Mouse (Mus musculus): ENCODE results near the gene Sowaha. TPM values are rescaled to one million over a fixed set of nuclear protein-coding genes. Genes with fewer than 3 reads are reported as not detected.

The Sowaha gene
- total RNA-seq, 1 experiment: 0.13 TPM

GRCm38 (mm10) chr11:53486822-53487594, 6.9 kb upstream of the Sowaha start:
- TF ChIP-seq ZNF384 (IDR thresholded peaks at IDR 0.05; ENCODE audit: low read depth, low read length) (no peak), MAFK (IDR thresholded peaks at IDR 0.05; ENCODE audit: insufficient read depth, low read depth, low read length) (no peak), HCFC1 (IDR thresholded peaks at IDR 0.05; ENCODE audit: borderline replicate concordance, insufficient read depth, low read length) (no peak), CHD2 (IDR thresholded peaks at IDR 0.05; ENCODE audit: low read depth, low read length) (no peak), ZC3H11A (IDR thresholded peaks at IDR 0.05; ENCODE audit: borderline replicate concordance, low read depth, low read length) (no peak)
- Histone ChIP-seq H3K4me1 (ENCODE audit: control insufficient read depth in 2 of 2, insufficient read depth in 2 of 2, low read length in 2 of 2, poor library complexity in 1 of 2) (peaks cover 0 to 5% of the 10 kb centered on the region in 2 experiments; a peak in 1 of 4 replicates), H3K27ac (ENCODE audit: insufficient read depth, low read depth, low read length, poor library complexity, severe bottlenecking) (no peak overlapping the region), H3K4me3 (ENCODE audit: insufficient read depth in 1 of 2, low read depth in 1 of 2, low read length in 2 of 2, poor library complexity in 1 of 2, severe bottlenecking in 1 of 2) (peak overlapping the region; percentile 4 to 36; a peak in 2 of 4 replicates), H3K9me3 (ENCODE audit: control insufficient read depth, insufficient read depth, low read depth, low read length) (no peaks in the 10 kb centered on the region), H3K9ac (ENCODE audit: insufficient read depth, low read depth, low read length, poor library complexity, severe bottlenecking) (no peak overlapping the region), H3K36me3 (ENCODE audit: control insufficient read depth, insufficient read depth, low read length, poor library complexity, severe bottlenecking) (no peaks in the 10 kb centered on the region)
- no peak for DNase-seq (ENCODE audit: low read depth, low spot score)
- in situ Hi-C loops (cut with MboI; ENCODE audit: low sequenced_read_pairs in 2 of 2, unreplicated experiment in 2 of 2): no loop called here

GRCm38 (mm10) chr11:53486351-53486750, 6.3 kb upstream of the Sowaha start:
- no peaks in the 10 kb centered on the region for H3K9me3 ChIP-seq (ENCODE audit: control insufficient read depth, insufficient read depth, low read depth, low read length)
- H3K4me1 ChIP-seq (ENCODE audit: control insufficient read depth in 2 of 2, insufficient read depth in 2 of 2, low read length in 2 of 2, poor library complexity in 1 of 2): peaks cover 0 to 3% of the 10 kb centered on the region in 2 experiments; a peak in 1 of 4 replicates
- H3K9ac ChIP-seq (ENCODE audit: insufficient read depth, low read depth, low read length, poor library complexity, severe bottlenecking): no peak overlapping the region
- no peak for DNase-seq (ENCODE audit: low read depth, low spot score)
- TF ChIP-seq ZC3H11A (IDR thresholded peaks at IDR 0.05; ENCODE audit: borderline replicate concordance, low read depth, low read length) (no peak), MAFK (IDR thresholded peaks at IDR 0.05; ENCODE audit: insufficient read depth, low read depth, low read length) (no peak), ZNF384 (IDR thresholded peaks at IDR 0.05; ENCODE audit: low read depth, low read length) (no peak), CHD2 (IDR thresholded peaks at IDR 0.05; ENCODE audit: low read depth, low read length) (no peak), HCFC1 (IDR thresholded peaks at IDR 0.05; ENCODE audit: borderline replicate concordance, insufficient read depth, low read length) (no peak)
- peak overlapping the region in 1 of 2 experiments; percentile 36; a peak in 2 of 4 replicates for H3K4me3 ChIP-seq (ENCODE audit: insufficient read depth in 1 of 2, low read depth in 1 of 2, low read length in 2 of 2, poor library complexity in 1 of 2, severe bottlenecking in 1 of 2)
- in situ Hi-C loops (cut with MboI; ENCODE audit: low sequenced_read_pairs in 2 of 2, unreplicated experiment in 2 of 2): no loop called here
- no peaks in the 10 kb centered on the region for H3K36me3 ChIP-seq (ENCODE audit: control insufficient read depth, insufficient read depth, low read length, poor library complexity, severe bottlenecking)
- H3K27ac ChIP-seq (ENCODE audit: insufficient read depth, low read depth, low read length, poor library complexity, severe bottlenecking): no peak overlapping the region

GRCm38 (mm10) chr11:53485719-53486118, 5.6 kb upstream of the Sowaha start:
- Histone ChIP-seq H3K4me1 (ENCODE audit: control insufficient read depth in 2 of 2, insufficient read depth in 2 of 2, low read length in 2 of 2, poor library complexity in 1 of 2) (peaks cover 0 to 3% of the 10 kb centered on the region in 2 experiments; a peak in 1 of 4 replicates), H3K27ac (ENCODE audit: insufficient read depth, low read depth, low read length, poor library complexity, severe bottlenecking) (no peak overlapping the region), H3K9ac (ENCODE audit: insufficient read depth, low read depth, low read length, poor library complexity, severe bottlenecking) (no peak overlapping the region), H3K36me3 (ENCODE audit: control insufficient read depth, insufficient read depth, low read length, poor library complexity, severe bottlenecking) (no peaks in the 10 kb centered on the region), H3K4me3 (ENCODE audit: insufficient read depth in 1 of 2, low read depth in 1 of 2, low read length in 2 of 2, poor library complexity in 1 of 2, severe bottlenecking in 1 of 2) (no peak overlapping the region), H3K9me3 (ENCODE audit: control insufficient read depth, insufficient read depth, low read depth, low read length) (no peaks in the 10 kb centered on the region)
- in situ Hi-C loops (cut with MboI; ENCODE audit: low sequenced_read_pairs in 2 of 2, unreplicated experiment in 2 of 2): no loop called here
- no peak for TF ChIP-seq ZNF384 (IDR thresholded peaks at IDR 0.05; ENCODE audit: low read depth, low read length)
- 0 out of 2 replicates have a peak, but pooled peaks have one; percentile 39 for TF ChIP-seq MAFK (IDR thresholded peaks at IDR 0.05; ENCODE audit: insufficient read depth, low read depth, low read length)
- no peak for DNase-seq (ENCODE audit: low read depth, low spot score)

- Histone ChIP-seq H3K4me3 (ENCODE audit: insufficient read depth in 1 of 2, low read depth in 1 of 2, low read length in 2 of 2, poor library complexity in 1 of 2, severe bottlenecking in 1 of 2) (no peak overlapping the region), H3K9me3 (ENCODE audit: control insufficient read depth, insufficient read depth, low read depth, low read length) (no peaks in the 10 kb centered on the region), H3K4me1 (ENCODE audit: control insufficient read depth in 2 of 2, insufficient read depth in 2 of 2, low read length in 2 of 2, poor library complexity in 1 of 2) (peaks cover 2 to 3% of the 10 kb centered on the region in 2 experiments; a peak in 1 of 4 replicates), H3K27ac (ENCODE audit: insufficient read depth, low read depth, low read length, poor library complexity, severe bottlenecking) (no peak overlapping the region), H3K36me3 (ENCODE audit: control insufficient read depth, insufficient read depth, low read length, poor library complexity, severe bottlenecking) (no peaks in the 10 kb centered on the region), H3K9ac (ENCODE audit: insufficient read depth, low read depth, low read length, poor library complexity, severe bottlenecking) (no peak overlapping the region)
- in situ Hi-C loops (cut with MboI; ENCODE audit: low sequenced_read_pairs in 2 of 2, unreplicated experiment in 2 of 2): no loop called here
- no peak for DNase-seq (ENCODE audit: low read depth, low spot score)
- TF ChIP-seq ZNF384 (IDR thresholded peaks at IDR 0.05; ENCODE audit: low read depth, low read length): no peak
- TF ChIP-seq MAFK (IDR thresholded peaks at IDR 0.05; ENCODE audit: insufficient read depth, low read depth, low read length): no peak
- TF ChIP-seq ZC3H11A (IDR thresholded peaks at IDR 0.05; ENCODE audit: borderline replicate concordance, low read depth, low read length): no peak
- no peak for TF ChIP-seq CHD2 (IDR thresholded peaks at IDR 0.05; ENCODE audit: low read depth, low read length)
- TF ChIP-seq HCFC1 (IDR thresholded peaks at IDR 0.05; ENCODE audit: borderline replicate concordance, insufficient read depth, low read length): no peak
Observed at GRCm38 (mm10) chr11:53483159-53483891, 3.3 kb upstream of the Sowaha start.

Measured in ES-E14 (cell line).